Mouse (Mus musculus) liver, embryonic 16.5 days (tissue): Measurements from ENCODE around the gene Slc25a12. TPM values are rescaled to one million over a fixed set of nuclear protein-coding genes. Genes with fewer than 3 reads are reported as not detected.
A peak's percentile ranks its signal among the peaks of the same experiment; 100 is the strongest.

Experiments used
- ATAC-seq: fragments of 200-750 bp; cut with Nextera tagmentation; 2 replicates; pipeline ENCODE4 v1.8.0; 2017; ENCODE audit warnings: low read depth, mild to moderate bottlenecking, moderate number of reproducible peaks, moderate library complexity
- H3K27ac ChIP-seq: fragments of 300-500 bp; sonication (generic); 2 replicates; pipeline ENCODE4 v1.5.1; 2014; ENCODE audit warnings: mild to moderate bottlenecking, low read length
- H3K27me3 ChIP-seq: fragments of 300-500 bp; sonication (generic); 2 replicates; pipeline ENCODE4 v1.6.1; 2014; ENCODE audit warnings: low read depth, low read length, mixed read lengths; ENCODE audit not compliant: control insufficient read depth, insufficient read depth
- H3K36me3 ChIP-seq: fragments of 300-500 bp; sonication (generic); 2 replicates; pipeline ENCODE4 v1.6.1; 2014; ENCODE audit warnings: mild to moderate bottlenecking; ENCODE audit not compliant: control insufficient read depth, insufficient read depth
- H3K4me1 ChIP-seq: fragments of 300-500 bp; sonication (generic); 2 replicates; pipeline ENCODE4 v1.6.1; 2014; ENCODE audit warnings: low read depth, low read length, mixed read lengths; ENCODE audit not compliant: control insufficient read depth
- H3K4me2 ChIP-seq: fragments of 300-500 bp; sonication (generic); 2 replicates; pipeline ENCODE4 v1.6.1; 2014; ENCODE audit warnings: low read depth, low read length, mixed read lengths
- H3K4me3 ChIP-seq: fragments of 300-500 bp; sonication (generic); 2 replicates; pipeline ENCODE4 v1.5.1; 2014; ENCODE audit warnings: low read depth, mild to moderate bottlenecking, low read length
- H3K9ac ChIP-seq: fragments of 300-500 bp; sonication (generic); 2 replicates; pipeline ENCODE4 v1.6.1; 2014; ENCODE audit warnings: low read depth, low read length
- H3K9me3 ChIP-seq: fragments of 300-500 bp; sonication (generic); replicated peaks from 2 replicates; pipeline ENCODE4 v1.6.1; 2016; ENCODE audit warnings: low read length; ENCODE audit not compliant: control insufficient read depth
- WGBS: fragments of 180-500 bp; shearing (Covaris S2); extraction: QIAGEN DNeasy Blood & Tissue Kit; methylation state at CpG from one replicate; pipeline ENCODE4 v1.1.7; 2014; ENCODE audit not compliant: insufficient replicate concordance; 5-methylcytosine and 5-hydroxymethylcytosine counted together
- polyA plus RNA-seq: library from polyadenylated mRNA; unstranded; fragments of >200 nt; fragmentation: Nextera tagmentation; extraction: Ambion mirVana; gene quantifications from 2 replicates; pipeline ENCODE4 v1.2.1, GENCODE M21; 2015

The Slc25a12 gene
- polyA plus RNA-seq: 22.6 and 24.4 TPM in 2 replicates

DNA sequence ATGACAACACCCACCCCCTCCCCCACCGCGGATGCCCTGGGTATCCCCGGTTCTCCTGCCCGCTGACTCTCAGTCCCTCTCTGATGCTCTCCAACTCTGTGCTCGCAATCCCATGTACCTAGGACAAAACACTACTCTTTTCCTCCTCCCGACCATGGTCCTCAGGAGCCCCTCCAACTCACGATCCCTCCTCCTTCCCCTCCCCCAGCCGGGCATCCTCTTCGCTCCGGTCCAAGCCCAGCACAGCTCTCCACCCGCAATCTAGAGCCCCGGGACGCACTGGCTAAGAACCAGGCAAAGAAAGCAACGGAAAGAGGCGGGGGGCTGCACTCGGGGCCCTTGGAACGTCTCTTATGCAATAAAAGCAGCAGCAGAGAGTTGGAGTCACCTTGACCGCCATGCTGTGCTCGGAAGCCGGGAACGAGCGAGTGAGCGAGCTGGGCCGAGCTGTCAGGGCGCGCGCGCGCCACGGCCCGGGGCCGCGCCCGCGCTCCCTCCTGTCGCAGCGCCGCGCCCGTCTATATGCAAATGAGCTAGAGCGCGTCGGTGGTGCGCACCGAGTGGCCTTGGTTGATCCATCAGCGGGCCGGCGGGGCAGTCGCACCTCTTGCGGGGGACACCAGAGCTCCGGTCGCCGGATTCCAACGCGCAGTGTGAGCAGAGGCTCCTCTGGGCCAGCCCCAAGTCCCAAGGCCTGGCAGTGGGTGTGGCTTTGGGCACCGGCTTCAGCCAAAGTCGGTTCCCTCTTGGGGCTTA is at the start of gene Slc25a12:
Gene Slc25a12 (minus strand): TSS at position 625 of the 756 bp plus-strand sequence.
- H3K36me3 ChIP-seq: no peaks in the 10 kb centered on the region
- H3K4me1 ChIP-seq: peaks cover 15% of the 10 kb centered on the region
- peak within 1 kb of the TSS; percentile 89 for H3K4me2 ChIP-seq
- H3K9ac ChIP-seq: peak within 1 kb of the TSS; percentile 91
- no peaks in the 10 kb centered on the region for H3K9me3 ChIP-seq
- H3K27me3 ChIP-seq: no peaks in the 10 kb centered on the region
- peak; percentile 98 for ATAC-seq
- WGBS: under 1% methylated on average over 52 of the region's 57 CpGs
- H3K27ac ChIP-seq: peak within 1 kb of the TSS; percentile 93
- H3K4me3 ChIP-seq: peak within 1 kb of the TSS; percentile 96

DNA sequence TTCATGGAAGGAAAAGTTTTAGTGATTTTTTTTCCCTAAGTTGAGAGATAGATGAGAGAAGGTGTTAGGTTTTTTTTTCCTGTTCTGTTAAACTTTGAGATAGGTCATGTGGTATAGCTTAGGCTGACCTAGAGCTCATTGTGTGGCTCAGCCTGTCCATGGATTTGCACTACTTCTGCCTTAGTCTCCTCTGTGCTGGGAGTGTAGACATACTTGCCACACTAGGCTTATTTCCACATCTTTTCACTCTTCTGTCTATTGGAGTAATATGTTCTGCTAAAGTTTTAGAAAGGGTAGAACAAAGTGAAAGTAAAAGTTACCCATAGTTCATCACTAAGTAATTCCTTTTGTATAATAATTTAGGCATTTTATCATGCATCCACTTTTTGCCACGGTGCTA is 38.1 kb upstream of the Slc25a12 start:
- H3K9me3 ChIP-seq: no peaks in the 10 kb centered on the region
- no peak overlapping the region for H3K4me3 ChIP-seq
- no peaks in the 10 kb centered on the region for H3K4me1 ChIP-seq
- H3K27ac ChIP-seq: no peak overlapping the region
- H3K4me2 ChIP-seq: no peak overlapping the region
- H3K27me3 ChIP-seq: no peaks in the 10 kb centered on the region
- WGBS: 84% methylated on average over 1 of the region's 1 CpGs
- H3K36me3 ChIP-seq: no peaks in the 10 kb centered on the region; the same call in 1 of the 2 replicates
- ATAC-seq: no peak
- no peak overlapping the region for H3K9ac ChIP-seq

DNA sequence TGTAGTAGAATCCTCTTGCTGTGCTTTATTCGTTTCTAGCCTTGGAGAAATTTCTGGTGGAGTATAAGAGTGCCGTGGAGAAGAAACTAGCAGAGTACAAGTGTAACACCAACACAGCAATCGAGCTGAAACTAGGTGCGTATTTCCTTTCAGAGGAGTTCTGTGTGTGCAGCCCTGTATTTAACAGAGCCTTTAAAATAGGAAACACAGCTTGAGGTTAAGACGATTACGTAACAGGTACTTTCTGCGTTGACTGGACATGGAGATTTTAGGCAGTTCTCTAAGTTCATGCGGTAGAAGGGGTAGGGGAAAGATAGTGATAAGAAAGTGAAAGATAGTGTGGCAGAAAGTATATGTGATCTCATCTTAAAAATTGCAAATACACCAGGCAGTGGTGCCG is 22.3 kb upstream of the Slc25a12 start:
- H3K4me3 ChIP-seq: peak overlapping the region; percentile 99
- WGBS: 12% methylated on average over 9 of the region's 9 CpGs
- no peaks in the 10 kb centered on the region for H3K27me3 ChIP-seq
- H3K9me3 ChIP-seq: no peaks in the 10 kb centered on the region
- peak overlapping the region; percentile 86 for H3K27ac ChIP-seq
- H3K4me2 ChIP-seq: peak overlapping the region; percentile 75
- ATAC-seq: no peak
- peak overlapping the region; percentile 88 for H3K9ac ChIP-seq
- H3K4me1 ChIP-seq: peaks cover 12% of the 10 kb centered on the region
- peaks cover 12% of the 10 kb centered on the region for H3K36me3 ChIP-seq

DNA sequence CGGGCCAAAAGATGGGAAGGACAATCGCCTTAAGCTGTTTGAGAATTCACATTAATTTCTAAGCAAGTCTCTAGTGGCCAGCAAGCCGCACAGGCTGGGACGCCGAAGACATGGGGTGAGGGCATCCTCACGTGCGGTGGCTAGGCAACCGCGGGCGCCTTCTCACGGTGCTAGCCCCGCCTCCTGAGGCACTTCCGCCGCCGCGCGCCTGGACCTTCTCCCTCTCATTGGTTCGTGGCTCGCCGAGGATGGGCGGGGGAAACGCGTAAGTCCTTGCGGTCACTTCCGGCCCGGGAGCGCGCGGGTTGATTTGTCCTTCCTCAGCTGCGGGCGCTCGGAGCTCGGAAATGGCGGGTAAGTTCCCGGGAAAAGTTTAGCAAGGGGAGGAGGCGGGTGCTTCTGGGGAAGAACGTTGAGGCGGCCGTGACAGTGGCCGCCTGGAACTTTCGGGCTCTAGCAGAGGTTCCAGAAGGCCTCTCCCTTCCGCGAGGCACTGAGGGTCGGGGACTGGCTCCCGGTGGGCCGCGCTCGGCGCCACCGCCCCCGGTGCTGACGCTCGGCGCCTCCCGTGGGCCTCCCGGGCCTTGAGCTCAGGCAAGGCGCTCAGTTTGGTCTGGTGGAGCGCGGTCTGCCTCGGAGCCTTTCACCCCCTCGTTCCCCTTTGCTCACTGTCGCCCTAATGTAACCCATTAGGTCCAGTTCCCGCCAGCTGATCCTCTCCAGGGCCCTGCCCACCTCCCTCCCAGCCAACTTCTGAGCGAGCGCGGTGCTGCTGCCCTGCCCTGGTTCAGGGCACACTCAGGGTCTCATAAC is 21.6 kb upstream of the Slc25a12 start, which contains the start of gene Hat1:
Gene Hat1 (plus strand): TSS at position 8 of the 813 bp plus-strand sequence.
- Histone ChIP-seq H3K4me1 (peaks cover 12% of the 10 kb centered on the region), H3K27me3 (no peaks in the 10 kb centered on the region), H3K36me3 (peaks cover 12% of the 10 kb centered on the region), H3K9me3 (no peaks in the 10 kb centered on the region), H3K27ac (peak within 1 kb of the TSS; percentile 86), H3K4me2 (peak within 1 kb of the TSS; percentile 75), H3K9ac (peak within 1 kb of the TSS; percentile 88), H3K4me3 (peak within 1 kb of the TSS; percentile 99)
- WGBS: under 1% methylated on average over 64 of the region's 66 CpGs
- peak; percentile 99 for ATAC-seq

DNA sequence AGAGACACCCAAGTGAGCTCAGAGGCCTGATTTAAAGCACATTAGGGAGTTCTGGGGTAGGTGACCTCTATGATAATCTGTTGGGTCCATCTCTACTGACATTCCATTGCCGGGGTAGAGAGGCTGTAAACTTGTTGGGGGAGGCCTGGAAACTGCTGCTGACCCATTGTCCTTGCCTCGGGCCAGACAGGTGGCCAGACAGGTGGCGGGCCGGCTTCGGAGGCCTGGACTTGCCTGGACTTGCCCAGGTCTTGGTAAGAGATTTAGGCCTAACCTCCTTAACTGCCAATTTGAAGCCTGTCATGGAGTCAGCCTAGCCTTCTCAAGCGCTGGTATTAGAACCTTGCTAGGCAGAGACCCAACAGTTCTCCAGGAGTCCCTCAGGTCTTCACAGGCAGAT is 20.2 kb upstream of the Slc25a12 start:
- Histone ChIP-seq H3K27me3 (no peaks in the 10 kb centered on the region), H3K4me2 (no peak overlapping the region), H3K27ac (no peak overlapping the region), H3K4me1 (peaks cover 12% of the 10 kb centered on the region), H3K9me3 (no peaks in the 10 kb centered on the region), H3K4me3 (no peak overlapping the region), H3K36me3 (peaks cover 9% of the 10 kb centered on the region), H3K9ac (no peak overlapping the region)
- 76% methylated on average over 6 of the region's 6 CpGs for WGBS
- ATAC-seq: no peak

DNA sequence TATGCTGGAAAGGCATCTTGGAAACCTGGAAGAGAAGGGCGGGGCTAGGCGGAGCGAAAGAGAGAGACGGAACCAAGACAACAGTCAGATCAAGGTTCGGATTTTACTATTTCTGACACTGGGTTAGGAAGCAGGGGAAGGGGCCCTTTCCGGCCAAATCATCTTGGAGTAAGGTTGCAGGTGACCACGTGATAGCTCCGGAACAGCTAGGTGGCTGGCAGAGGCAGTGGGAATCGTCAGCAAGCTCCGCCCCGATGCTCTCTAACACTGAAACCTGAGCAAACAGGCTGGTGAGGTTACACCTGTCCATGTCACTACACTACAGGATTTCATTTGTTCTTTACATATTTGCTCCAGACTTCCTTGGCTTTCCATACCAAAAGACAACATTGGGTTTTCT is 16.3 kb upstream of the Slc25a12 start:
- no peak overlapping the region for H3K4me2 ChIP-seq

DNA sequence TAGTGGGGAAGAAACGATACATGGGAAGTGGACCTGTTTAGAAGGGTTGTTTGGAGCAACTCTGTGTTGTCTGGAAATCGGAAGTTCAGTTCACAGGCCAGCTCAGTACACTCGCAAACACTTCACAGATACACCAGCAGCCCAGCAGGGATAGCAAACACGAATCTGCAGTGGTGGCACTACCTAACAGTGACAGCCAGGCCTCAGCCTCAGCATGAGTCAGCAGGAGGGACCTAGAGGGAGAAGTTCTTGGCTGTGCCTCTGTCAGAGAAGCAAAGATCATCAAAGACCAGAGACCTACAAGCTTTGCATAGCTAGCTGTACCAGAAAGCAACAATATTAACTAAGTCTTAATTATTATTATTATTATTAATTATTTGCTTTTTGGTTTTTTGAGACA is 14.4 kb upstream of the Slc25a12 start:
- WGBS: 46% methylated on average over 4 of the region's 4 CpGs
- no peaks in the 10 kb centered on the region for H3K36me3 ChIP-seq
- no peaks in the 10 kb centered on the region for H3K27me3 ChIP-seq
- no peaks in the 10 kb centered on the region for H3K9me3 ChIP-seq
- H3K4me3 ChIP-seq: no peak overlapping the region
- H3K9ac ChIP-seq: no peak overlapping the region
- no peaks in the 10 kb centered on the region; the same call in 1 of the 2 replicates for H3K4me1 ChIP-seq
- no peak overlapping the region for H3K27ac ChIP-seq
- no peak for ATAC-seq
- no peak overlapping the region for H3K4me2 ChIP-seq

More for the DNA sequence above, 16.3 kb upstream of the Slc25a12 start:
- no peaks in the 10 kb centered on the region for H3K9me3 ChIP-seq
- ATAC-seq: no peak
- H3K4me1 ChIP-seq: peaks cover 4% of the 10 kb centered on the region; the same call in 1 of the 2 replicates
- WGBS: 50% methylated on average over 11 of the region's 11 CpGs
- no peak overlapping the region for H3K4me3 ChIP-seq
- no peak overlapping the region for H3K9ac ChIP-seq
- H3K27me3 ChIP-seq: no peaks in the 10 kb centered on the region
- H3K27ac ChIP-seq: no peak overlapping the region
- no peaks in the 10 kb centered on the region for H3K36me3 ChIP-seq

DNA sequence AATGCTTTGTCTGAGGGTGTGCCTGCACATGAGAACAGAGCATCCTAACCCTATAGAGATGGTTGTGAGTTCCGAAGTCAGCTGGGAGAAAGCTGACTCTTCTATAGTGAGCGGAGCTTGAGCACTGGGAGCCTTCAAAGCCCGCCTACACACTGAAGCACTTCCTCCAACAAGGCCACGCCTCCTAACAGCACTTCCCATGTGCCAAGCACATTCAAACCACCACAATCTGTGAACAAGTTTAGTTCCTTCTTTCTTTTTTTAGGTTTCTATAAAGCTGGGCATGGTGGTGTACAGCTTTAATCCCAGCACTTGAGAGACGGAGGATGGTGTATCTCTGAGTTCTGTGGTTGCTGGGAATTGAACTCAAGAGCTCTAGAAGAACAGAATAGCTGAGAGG is 9.9 kb upstream of the Slc25a12 start:
- Histone ChIP-seq H3K27me3 (no peaks in the 10 kb centered on the region), H3K4me1 (peaks cover 11% of the 10 kb centered on the region), H3K4me2 (no peak overlapping the region), H3K27ac (no peak overlapping the region), H3K36me3 (no peaks in the 10 kb centered on the region), H3K9me3 (no peaks in the 10 kb centered on the region), H3K4me3 (no peak overlapping the region), H3K9ac (no peak overlapping the region)
- 66% methylated on average over 5 of the region's 5 CpGs for WGBS
- no peak for ATAC-seq
